Mouse (Mus musculus) kidney, adult 2 months (tissue): ENCODE results near the gene Colgalt1. TPM values are rescaled to one million over a fixed set of nuclear protein-coding genes. Genes with fewer than 3 reads are reported as not detected.

Experiments used
- DNase-seq: peaks from one replicate; pipeline ENCODE4 v3.0.0; 2021
- H3K27ac ChIP-seq: fragments of 200-500 bp; 2 replicates; pipeline ENCODE4 v1.5.1; 2012; ENCODE audit warnings: low read depth, low read length, control low read depth, inconsistent platforms; ENCODE audit not compliant: insufficient read depth
- H3K27me3 ChIP-seq: fragments of 200-500 bp; replicated peaks from 2 replicates; pipeline ENCODE4 v1.6.1; 2012; ENCODE audit warnings: mild to moderate bottlenecking, moderate library complexity, low read length, inconsistent platforms; ENCODE audit not compliant: control insufficient read depth, insufficient read depth
- H3K36me3 ChIP-seq: fragments of 200-500 bp; 2 replicates; pipeline ENCODE4 v1.6.1; 2012; ENCODE audit warnings: mild to moderate bottlenecking, moderate library complexity, low read length, inconsistent platforms; ENCODE audit not compliant: control insufficient read depth, insufficient read depth
- H3K4me1 ChIP-seq: fragments of 200-500 bp; 2 replicates; pipeline ENCODE4 v1.6.1; 2011; ENCODE audit warnings: low read length; ENCODE audit not compliant: control insufficient read depth, insufficient read depth
- H3K4me3 ChIP-seq: fragments of 200-500 bp; 2 replicates; pipeline ENCODE4 v1.5.1; 2011; ENCODE audit warnings: mild to moderate bottlenecking, low read depth, low read length, control low read depth; ENCODE audit not compliant: insufficient read depth
- CTCF ChIP-seq: fragments of 200-500 bp; conservative IDR thresholded peaks from 2 replicates; pipeline ENCODE4 v1.5.1; 2011; ENCODE audit warnings: low read depth, mild to moderate bottlenecking, control low read depth, low read length, moderate library complexity, mixed read lengths; ENCODE audit not compliant: insufficient read depth, insufficient read length
- POLR2A ChIP-seq: fragments of 200-500 bp; IDR thresholded peaks from one replicate; pipeline ENCODE4 v1.6.1; 2011; ENCODE audit warnings: low read depth, low read length, control low read depth
- WGBS: fragments of 180-500 bp; shearing (Covaris S2); methylation state at CpG from one replicate; pipeline ENCODE4 v1.1.7; 2018; 5-methylcytosine and 5-hydroxymethylcytosine counted together
- polyA plus RNA-seq: library from polyadenylated mRNA; depleted of rRNA; stranded (reverse); fragments of >200 nt; gene quantifications from 2 replicates; pipeline ENCODE4 v1.2.3, GENCODE M21; 2012

Colgalt1 gene
- polyA plus RNA-seq, 1 experiment, result 62.2 TPM

DNA sequence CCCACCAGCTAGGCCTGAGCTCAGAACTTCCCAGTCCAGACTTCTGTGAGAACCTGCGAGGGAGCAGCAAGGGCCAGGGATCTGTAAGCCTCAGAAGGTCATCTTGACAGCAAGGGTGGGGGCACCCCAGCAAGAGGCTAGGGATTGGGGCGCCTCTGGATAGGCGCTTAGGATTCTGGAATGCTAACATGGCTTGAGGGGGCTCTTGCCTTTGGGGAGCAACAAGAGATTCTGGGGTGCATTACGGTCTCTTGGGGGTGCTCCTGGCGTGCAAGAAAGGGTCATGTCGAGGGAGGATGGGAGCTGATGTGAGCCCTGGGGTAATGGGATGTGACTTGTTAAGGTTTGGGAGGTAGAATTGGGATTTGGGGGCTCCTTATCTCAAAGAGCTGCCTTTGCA, 41.9 kb upstream of the Colgalt1 start:
- 30% methylated on average over 6 of the region's 6 CpGs for WGBS
- H3K36me3 ChIP-seq, result no peaks in the 10 kb centered on the region
- peaks cover 17% of the 10 kb centered on the region; the same call in 1 of the 2 replicates for H3K4me1 ChIP-seq
- no peak for DNase-seq
- no peaks in the 10 kb centered on the region for H3K27me3 ChIP-seq
- no peak for TF ChIP-seq CTCF
- no peak for TF ChIP-seq POLR2A
- peak overlapping the region; percentile 75 for H3K4me3 ChIP-seq
- H3K27ac ChIP-seq, result peak overlapping the region; percentile 90

DNA sequence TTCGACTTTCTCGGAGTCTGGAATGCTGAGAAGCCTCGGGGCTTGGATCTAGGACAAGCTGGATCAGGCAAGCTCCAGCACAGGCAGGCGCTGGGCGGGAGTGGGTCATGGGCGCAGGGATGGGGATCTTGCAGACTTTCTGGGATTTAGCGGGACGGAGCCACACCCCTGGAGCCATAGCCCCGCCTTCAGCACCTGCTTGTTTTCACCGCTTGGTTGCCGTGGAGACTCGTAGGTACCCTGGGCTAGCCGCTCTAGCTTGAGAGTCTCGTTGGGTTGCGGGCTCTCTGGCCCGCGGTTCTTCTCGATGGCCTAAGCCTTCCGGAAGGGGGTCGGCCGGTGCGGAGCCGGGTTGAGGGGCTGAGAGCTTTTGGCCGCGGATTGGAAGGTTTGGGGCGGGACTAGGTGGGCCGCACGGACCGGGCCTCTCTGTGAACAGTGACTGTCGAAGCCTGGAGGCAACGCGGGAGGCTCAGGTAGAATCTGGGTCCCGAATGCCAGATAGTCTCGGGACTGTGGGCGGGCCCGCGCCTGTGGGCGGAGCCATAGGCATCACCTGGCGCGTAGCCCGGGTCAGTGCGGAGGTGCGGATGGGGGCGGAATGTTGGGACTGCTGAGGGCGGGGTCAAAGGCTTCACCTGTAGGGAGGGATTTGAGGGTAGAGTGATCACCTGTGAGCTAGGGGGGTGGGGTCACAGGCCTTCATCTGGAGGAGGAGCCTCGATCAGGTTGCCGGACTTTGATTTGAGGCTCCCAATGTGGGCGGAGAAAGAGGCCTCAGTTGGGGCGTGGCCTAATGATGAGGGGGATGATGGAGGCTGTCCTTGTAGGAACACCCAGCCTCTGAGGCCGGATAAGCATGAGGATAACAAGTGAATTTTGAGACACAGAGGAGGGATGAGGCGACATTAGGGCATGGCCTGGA, 41.2 kb upstream of the Colgalt1 start:
- peak; percentile 98 for DNase-seq
- H3K36me3 ChIP-seq, result no peaks in the 10 kb centered on the region
- H3K4me3 ChIP-seq, result peak overlapping the region; percentile 75
- H3K27me3 ChIP-seq, result no peaks in the 10 kb centered on the region
- peaks cover 17% of the 10 kb centered on the region; the same call in 1 of the 2 replicates for H3K4me1 ChIP-seq
- H3K27ac ChIP-seq, result peak overlapping the region; percentile 94
- 3% methylated on average over 51 of the region's 51 CpGs for WGBS
- TF ChIP-seq CTCF (no peak), POLR2A (peak; percentile 25)

DNA sequence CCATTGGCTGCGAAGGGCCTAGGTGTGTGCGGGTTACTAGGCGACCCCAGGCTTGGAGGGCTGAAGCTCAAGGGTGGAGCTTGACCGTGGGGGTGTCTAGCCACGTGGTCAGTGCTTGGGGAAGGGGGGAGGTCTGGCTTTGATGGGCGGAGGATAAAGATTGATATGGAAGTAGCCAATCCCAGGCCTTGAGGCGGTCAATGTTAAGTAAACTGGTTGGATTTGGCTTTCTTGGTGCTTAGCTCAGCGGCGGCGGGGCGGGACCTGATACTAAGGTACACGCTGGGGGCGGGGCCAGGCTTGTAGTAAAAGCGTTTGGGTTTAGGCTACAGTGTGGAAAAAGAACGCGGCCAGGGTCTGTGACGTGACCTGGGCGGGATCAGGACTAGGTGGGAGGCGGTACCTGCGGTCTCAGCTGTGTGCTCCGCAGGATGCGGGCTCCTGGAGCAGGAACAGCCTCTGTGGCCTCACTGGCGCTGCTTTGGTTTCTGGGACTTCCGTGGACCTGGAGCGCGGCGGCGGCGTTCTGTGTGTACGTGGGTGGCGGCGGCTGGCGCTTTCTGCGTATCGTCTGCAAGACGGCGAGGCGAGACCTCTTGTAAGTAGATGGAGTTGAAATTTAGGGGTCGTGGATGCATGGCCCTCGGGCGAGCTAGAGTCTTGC, 40.4 kb upstream of the Colgalt1 start:
- DNase-seq, result peak; percentile 99

DNA sequence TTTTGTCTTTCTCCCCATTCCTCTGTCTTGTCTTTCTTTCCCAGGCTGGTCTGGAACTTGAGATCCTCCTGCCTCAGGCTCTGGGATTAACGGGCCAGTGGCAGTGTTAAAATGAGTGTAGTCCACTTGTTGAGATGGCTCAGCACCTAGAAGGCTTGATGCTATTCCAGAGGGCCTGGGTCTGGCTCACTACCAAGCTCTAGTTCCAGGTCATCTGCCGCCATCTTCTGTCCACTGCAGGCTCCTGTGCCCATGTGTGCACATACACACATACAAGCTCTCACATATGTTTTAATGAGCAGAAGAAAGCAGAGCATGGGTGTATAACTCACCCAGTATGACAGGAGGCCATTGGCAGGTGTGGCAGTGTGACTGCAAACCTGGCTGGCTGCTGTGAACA, 38.7 kb upstream of the Colgalt1 start:
- no peak overlapping the region for H3K4me3 ChIP-seq
- WGBS, result 66% methylated on average over 2 of the region's 2 CpGs
- no peak overlapping the region for H3K27ac ChIP-seq
- H3K27me3 ChIP-seq, result no peaks in the 10 kb centered on the region
- TF ChIP-seq CTCF (no peak; the same call in 1 of the 2 replicates), POLR2A (no peak)
- H3K4me1 ChIP-seq, result peaks cover 17% of the 10 kb centered on the region; the same call in 1 of the 2 replicates
- DNase-seq, result no peak
- H3K36me3 ChIP-seq, result no peaks in the 10 kb centered on the region

More for the DNA sequence above, 40.4 kb upstream of the Colgalt1 start:
- TF ChIP-seq POLR2A (no peak), CTCF (no peak)
- WGBS, result 1% methylated on average over 41 of the region's 41 CpGs
- Histone ChIP-seq H3K27ac (peak overlapping the region; percentile 94), H3K4me1 (peaks cover 17% of the 10 kb centered on the region; the same call in 1 of the 2 replicates), H3K4me3 (peak overlapping the region; percentile 75), H3K36me3 (no peaks in the 10 kb centered on the region), H3K27me3 (no peaks in the 10 kb centered on the region)

DNA sequence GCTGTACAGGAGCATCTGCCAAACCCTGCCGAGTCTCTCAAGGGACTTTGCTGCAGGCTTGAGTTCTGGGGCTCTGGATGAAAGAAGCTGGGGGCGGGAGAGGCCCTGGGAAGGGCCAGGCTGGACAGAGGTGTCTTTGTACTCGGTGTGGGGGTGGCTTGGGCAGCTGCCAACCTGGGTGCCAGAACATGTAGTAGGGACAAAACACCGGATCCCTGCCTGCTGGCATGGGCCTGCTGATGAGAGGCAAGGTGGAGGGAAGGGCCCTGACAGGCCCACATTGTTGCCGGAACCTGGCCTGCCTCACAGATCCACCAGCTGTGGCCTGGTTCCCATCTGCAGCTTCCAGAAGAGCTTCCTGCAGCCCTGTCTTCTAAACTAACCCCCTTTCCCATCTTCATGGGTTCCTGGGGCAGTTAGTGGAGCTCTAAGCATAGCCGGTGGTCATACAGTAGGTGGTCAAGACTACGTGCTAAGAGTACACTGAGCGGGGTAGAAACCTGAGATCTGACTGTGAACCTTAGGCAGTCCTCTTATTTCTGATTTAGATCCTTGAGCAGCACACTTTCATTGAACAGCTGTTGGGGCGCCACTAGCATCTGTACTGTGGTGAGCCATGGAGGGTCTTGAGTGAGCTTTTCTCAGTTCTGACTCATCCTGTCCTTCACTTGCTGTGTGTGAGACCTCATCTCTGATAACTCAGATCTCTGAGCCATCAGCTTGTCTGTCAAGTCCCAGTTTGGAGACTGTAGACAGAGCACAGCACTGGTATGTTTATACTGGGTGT, 37.8 kb upstream of the Colgalt1 start:
- TF ChIP-seq POLR2A (no peak), CTCF (no peak)
- 56% methylated on average over 9 of the region's 9 CpGs for WGBS
- Histone ChIP-seq H3K4me3 (no peak overlapping the region), H3K4me1 (peaks cover 8% of the 10 kb centered on the region; the same call in 1 of the 2 replicates), H3K36me3 (no peaks in the 10 kb centered on the region), H3K27ac (no peak overlapping the region; the same call in 1 of the 2 replicates), H3K27me3 (no peaks in the 10 kb centered on the region)
- DNase-seq, result peak; percentile 83

DNA sequence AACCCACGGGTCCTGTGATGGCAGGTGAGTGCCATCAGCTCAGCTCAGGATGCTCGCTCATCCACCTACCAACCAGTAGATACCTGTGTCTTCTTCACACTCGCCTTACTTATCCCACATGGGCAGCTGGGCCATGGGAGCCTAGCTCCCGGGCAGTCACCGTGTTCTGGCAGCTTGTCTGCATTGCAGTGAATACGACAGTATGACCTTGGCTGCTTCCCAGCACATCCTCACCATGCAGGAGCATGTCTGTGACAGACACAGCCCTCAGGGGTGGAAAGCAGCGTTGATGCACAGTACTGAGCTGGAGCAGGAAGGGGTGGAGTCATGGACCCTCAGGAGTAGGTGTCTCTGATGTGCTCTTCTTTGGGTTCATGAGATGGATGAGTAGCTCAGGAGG, 36.4 kb upstream of the Colgalt1 start:
- no peak for TF ChIP-seq CTCF
- no peak for TF ChIP-seq POLR2A
- H3K4me1 ChIP-seq, result peaks cover 5% of the 10 kb centered on the region; the same call in 1 of the 2 replicates
- H3K27ac ChIP-seq, result no peak overlapping the region; the same call in 1 of the 2 replicates
- no peaks in the 10 kb centered on the region for H3K36me3 ChIP-seq
- no peak for DNase-seq
- WGBS, result 70% methylated on average over 7 of the region's 7 CpGs
- no peak overlapping the region for H3K4me3 ChIP-seq
- H3K27me3 ChIP-seq, result no peaks in the 10 kb centered on the region
